Mouse (Mus musculus): ENCODE results near the gene Tarbp1. TPM values are rescaled to one million over a fixed set of nuclear protein-coding genes. Genes with fewer than 3 reads are reported as not detected.
"Not testable (repeated sequence)": the region's sequence is repeated elsewhere in the genome, so short reads cannot be mapped to it uniquely, and the experiment has no call there.

Gene Tarbp1
- polyA plus RNA-seq, 2 experiments from 2014 or later, result 2.0 to 2.6 TPM

DNA sequence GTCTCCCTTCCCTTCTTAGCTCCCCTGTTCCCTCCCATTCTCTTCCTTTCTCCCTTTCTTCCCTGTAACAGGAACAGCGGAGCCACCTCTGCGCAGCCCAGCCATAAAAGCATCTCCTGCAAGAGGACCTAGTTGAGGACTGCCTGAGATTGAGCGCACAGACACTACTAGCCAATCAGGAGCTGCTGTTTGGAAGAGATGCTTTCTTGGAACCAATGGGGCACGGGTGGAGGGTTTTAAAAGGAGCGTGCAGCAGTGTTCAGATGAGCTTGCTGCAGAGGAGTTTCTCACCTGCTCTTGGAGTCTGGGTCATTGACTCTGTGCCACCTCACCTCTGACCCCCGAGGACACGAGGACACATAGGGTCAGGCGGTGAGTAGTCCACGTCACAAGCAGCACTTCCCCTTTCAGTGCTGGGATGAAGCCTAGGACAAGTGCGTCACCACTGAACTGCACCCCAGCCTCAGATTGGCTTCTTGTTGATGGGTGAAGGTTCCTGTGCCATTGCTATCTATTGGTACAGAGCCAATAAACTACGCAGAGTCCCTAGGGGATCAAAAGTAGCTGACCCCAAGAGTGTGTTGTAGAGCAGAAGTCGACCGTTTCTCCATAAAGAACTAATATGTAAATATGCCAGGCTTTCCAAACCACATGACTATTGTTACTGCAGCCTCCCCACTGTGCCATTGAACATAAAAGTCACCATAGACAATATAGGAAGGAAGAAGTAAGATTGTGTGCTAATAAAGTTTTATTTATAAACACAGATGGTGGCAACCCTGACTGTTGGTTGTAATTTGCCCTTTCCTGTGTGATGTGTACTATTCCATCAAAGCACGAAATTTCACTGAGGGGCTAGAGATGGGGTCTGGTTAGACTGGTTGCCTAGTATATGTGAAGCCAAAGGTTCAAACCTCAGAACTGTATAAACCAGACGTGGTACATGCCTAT is 19.6 kb upstream of the Tarbp1 start:
- ATAC-seq, result no peak

DNA sequence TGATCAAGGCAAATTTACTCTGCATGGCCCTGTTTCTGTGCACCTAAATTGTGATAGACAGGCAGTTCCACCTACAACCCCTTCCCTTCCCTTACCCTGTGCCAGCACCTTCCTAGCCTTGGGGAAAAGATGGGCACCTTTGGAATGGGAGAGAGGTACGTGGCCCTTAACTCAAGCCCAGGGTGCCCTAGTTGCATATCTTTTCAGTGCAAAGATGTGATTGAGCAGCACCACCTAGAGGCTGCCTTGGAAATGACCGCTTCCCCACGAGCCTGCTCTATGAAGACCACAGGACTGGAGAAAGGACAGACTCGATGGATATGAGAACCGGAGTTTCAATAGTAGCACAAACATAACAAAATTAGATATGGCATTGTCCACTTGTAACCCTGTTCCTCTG is 8.1 kb upstream of the Tarbp1 start:
- no peak for ATAC-seq

DNA sequence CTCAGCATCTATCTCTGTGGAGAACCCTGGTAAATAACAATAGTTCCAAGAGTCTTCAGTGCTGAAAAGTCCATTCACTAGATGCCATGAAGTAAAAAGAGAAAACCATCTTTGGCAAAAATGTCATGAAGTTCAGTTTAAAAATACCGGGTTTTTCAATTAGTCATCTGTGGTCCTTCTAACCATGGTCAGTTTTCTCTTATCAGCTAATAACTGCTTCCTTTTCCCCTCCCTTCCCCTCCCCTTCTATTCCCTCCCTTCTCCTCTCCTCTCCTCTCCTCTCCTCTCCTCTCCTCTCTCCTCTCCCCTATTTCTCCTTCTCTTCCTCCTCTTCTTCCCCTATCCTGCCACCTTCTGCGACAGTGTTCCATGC is 7.5 kb upstream of the Tarbp1 start:
- no peak for ATAC-seq

DNA sequence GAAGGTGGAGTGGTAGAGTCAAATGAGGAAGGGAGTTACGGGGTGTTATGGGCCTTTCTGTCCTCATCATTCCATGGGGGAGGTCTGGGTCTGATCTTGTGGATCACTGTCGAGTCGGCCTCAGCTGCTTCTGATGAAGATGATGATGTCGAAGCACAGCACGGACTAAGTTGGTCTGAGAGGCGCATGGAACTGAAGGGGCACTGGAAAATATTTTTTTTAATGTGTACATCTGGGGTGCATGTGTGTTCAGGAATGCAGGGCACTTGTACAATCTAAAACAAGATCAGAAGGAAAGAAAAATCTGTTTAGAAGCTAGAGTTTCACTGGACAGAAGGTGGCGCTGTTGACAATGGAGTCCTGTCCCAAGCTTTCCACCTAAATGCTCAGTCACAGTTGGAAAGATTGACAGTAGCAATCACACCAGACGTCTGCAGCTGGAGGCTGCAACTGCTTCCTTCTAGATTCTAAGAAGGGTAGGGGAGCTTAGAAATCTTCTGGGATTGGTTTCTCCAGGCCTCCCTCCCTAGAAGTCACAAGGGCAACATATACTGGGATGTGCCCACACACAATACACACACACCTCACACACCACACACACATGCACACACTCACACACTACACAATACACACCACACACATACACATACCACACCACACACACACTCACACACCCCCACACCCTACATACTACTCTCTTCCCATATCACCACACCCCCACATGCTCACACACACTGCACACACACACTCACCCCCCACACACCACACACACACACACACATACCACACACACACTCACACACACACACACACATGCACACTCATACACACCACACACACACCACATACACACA is 6.9 kb upstream of the Tarbp1 start:
- no peak for ATAC-seq

DNA sequence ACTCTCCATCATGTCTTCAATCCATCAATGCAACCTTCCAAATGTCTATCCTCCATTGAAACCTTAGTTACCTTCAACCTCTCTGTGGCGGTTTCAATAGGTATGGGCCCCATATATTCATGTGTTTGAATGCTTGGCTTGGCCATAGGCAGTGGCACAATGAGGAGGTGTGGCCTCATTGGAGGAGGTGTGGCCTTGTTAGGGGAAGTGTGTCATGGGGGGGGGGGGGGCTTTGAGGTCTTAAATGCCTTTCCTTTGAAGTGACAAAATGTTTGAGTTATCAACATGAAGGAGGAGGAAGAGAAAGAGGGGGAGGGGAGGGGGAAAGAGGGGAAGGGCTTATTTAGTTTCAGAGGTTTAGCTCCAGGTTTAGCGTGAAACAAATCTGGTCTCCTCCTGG is 5.5 kb upstream of the Tarbp1 start:
- ATAC-seq, result no peak

DNA sequence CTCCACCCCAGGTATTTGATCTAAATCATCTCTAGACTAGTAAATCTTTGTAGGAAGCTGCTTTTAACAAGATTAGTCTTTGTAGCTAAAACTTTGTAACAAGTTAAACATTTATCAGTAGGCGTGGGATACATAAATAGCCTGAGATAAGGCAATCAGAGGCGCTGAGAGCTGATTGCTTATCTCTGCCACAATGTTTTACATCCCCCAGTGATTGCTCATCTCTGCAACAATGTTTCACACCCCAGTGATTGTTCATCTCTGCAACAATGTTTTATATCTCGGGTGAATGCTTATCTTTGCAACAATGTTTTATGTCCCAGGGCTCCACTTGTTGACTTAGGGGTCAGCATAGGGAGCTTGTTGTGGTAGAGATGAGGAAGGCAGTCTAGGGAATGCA is 3.8 kb upstream of the Tarbp1 start:
- no peak for ATAC-seq

DNA sequence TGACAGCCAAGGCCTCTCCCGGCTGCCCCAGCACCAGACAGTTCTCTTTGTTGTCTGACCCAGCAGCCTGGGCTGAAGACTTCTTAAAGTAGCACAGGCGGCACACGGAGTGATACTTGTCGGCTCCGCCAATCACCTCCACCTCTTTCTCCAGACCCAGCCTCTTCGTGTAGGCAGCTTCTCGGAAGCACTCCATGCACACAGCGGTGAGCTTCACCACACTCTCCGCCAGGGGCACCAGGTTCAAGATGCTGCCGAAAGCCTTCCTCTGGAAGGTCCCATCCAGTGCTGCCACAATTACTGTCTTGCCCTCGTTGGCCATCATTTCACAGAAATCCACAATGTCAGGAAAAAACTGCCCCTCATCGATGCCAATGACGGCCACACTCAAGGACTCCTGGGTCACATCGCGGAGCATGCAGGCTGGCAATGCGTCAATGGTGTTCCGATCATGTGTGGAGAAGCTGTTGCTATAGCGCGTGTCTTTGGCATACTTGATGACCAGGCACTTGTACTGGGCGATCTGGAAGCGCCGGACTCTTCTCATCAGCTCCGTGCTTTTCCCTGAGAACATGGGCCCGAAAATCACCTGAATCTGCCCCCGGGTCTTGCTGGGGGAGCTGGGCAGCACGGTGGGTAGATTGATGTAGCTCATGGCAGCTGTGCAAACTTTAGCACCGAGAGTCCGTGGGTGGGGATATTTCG is 1.4 kb upstream of the Tarbp1 start:
- ATAC-seq, result peak; percentile 32

DNA sequence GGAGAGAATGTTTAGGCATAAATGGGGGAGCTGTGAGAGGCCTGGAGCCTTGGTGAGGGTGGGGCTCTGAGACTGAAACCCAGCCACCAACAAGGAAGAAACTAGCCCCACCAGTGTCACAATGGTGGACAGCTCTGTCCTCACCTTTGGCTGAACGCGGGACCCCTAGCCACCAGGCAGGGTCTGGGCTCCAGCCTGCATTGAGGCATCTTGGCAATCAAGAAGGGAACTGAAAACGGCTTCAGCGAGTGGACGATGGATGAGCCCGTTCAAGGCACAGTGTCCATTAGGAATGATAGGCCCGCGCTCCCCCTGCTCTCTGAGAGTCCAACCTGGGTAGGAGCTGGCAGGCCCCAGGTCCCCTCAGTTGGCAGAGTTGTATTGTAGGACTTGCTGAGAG is 873 bp upstream of the Tarbp1 start:
- not testable (repeated sequence) for ATAC-seq

DNA sequence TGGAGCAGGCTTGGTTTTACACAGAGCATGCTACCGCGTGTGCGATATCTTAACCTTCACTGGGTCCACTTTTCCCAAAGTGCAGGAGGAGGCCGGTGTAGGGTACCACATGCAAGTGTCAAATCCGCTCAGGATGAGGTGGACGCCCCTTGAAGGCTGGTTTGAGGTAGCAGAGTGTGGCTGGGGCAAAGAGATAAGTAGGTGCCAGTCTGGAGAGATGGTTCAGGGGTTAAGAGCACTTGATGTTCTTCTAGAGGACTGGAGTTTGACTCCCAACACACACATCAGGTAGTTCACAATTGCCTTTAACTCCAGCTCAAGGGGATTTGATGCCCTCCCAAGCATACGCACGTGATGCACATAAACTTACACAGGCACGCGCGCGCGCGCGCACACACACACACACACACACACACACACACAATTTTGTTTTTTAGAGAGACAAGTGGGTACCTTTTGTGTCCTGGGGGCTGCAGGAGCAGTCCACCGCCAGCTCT is 1.0 kb downstream of the Tarbp1 start:
- ATAC-seq, result no peak

DNA sequence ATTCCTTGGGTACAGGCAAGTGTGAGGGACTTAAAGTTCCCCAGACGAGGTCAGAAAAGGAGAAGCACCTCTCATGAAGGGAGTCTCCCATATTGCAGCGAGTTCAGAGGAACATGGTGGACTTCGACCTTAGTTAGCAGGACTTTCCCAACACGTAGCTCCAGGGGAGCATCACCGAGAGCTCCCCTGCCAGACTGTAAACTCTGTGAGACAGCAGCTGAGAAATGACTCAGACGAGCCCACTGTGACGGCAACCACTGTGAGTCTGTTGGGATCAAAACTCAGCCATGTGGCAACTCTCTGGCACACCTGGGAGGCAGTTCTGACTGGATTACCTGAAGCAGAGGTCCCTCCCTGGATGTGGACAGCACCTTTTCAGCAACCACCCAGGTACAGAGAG is 10.8 kb downstream of the Tarbp1 start:
- no peak for ATAC-seq

DNA sequence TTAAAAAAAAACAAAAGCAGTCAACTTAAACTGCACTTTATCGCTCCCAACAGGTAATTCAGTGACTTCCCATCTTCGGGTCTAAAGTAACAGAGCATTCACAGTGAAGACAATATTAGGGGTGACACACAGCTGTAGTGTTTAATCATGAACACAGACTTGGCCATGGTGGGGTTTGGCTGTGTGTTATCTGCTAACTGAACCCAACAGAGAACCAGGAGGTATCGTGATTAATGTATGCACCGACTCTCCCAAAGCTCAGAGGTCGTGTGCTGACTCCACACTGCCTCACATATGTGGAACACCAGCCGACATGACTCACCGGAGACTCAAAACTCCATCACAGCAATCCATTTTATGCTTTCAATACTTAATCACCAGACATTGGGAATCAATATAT is 13.1 kb downstream of the Tarbp1 start:
- ATAC-seq, result no peak

DNA sequence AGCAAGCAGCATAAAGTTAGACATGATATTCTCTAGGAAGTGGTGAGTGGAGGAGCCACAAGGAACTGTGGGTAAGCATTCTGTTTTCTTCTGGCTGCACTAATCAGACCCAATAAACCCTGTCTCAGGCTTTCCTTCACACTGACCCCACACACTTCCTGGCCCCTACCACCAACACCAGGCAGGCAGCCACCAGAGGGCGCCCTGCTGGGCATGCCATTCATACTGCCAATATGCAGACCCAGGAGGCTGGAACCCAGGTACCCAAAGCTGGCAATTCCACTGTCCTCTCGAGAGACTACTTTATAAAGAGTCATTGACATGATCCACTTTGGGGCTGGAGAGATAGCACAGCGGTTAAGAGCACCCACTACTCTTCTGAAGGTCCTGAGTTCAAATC is 14.6 kb downstream of the Tarbp1 start:
- no peak for ATAC-seq

DNA sequence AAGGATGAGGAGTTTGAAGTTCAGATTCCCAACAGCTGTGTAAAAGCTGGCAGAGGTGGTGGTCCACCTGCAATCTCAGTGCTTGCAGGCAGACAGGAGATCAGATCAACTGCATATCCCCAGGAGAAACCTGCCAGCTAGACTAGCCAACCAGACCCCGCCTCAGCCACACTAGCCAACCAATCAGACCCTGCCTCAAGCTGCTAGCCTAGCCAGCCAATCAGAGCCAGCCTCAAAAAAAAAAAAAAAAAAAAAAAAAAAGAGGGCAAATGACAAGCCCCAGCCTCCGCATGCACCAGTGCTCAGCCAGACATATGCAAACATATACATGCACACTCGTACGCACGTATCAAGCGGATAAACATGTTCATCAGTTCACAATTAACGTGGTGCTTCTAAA is 19.5 kb downstream of the Tarbp1 start:
- no peak for ATAC-seq

DNA sequence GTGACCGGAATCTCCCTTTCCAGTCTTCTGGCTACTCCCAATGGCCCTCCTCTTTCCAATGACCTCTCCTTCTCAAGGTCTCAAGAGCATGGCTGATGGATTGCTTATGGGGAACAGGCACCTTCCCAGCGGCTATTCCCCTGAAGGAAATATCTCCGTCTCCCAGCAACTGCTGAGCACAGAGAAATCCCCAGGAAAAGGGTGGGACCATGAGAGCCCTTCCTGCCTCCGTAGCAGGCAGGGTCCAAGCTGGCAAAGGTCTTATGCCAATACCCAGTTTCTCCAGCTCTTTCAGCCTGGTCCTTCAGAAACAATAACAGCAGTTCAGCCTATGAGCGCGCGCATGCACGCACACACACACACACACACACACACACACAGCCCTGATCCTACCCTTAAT is 23.7 kb downstream of the Tarbp1 start:
- ATAC-seq, result no peak

DNA sequence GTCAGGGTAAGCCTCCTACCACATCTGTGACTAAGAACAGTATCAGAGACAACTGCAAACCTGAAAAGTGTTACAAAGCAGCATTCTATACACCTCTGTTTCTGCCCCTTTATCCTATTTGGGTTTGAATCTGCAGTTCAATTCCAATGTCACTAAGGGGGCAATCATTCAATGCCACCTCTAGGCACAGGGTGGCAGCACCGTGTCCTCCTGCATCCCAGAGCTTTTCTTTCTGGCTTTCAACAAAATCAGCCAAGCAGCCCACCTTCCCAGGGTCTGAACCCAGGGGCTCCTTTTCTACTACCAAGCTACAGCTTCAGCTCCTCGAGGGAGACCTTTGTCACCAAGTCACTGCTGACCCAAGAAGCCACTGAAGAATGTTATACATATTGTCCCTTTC is 35.9 kb downstream of the Tarbp1 start:
- no peak for ATAC-seq

DNA sequence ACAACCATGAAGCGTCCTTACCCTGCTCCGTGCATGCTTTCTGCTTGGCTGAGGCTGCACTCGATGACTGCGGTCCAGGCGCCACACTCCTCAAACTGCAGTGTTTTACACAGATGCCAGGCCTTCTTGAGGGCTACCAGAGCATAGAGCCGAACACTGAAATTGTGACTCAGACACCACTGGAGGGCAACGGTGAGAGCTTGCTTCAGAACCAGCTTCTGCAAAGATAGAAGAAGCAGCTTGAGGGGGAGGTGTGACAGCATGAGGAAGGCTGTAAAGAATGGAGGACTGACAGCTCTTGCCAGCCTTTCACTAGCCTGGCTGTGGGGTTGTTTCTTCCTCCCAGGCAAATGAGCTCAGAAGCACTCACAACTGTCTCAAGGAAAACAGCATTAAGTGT is 41.0 kb downstream of the Tarbp1 start:
- no peak for ATAC-seq

DNA sequence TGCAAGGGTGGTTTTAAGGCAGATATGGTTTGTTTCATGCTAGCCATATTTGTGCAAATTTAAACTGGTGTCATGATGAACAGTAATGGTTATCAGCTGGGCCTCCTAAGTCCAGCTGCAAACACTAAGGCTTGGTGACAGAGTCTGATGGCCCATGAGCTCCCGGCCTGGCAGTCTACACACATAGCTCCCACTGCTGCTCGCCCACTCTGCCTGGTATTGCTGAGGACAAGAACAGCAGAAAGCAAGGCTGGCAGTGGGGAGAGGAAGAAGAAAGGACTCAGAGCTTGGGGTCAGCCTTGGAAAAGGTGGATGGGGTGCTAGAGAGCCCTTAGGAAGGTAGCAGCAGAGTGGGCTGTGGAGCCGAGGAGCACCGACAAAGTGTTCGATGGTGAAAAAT is 45.2 kb downstream of the Tarbp1 start:
- ATAC-seq, result no peak

DNA sequence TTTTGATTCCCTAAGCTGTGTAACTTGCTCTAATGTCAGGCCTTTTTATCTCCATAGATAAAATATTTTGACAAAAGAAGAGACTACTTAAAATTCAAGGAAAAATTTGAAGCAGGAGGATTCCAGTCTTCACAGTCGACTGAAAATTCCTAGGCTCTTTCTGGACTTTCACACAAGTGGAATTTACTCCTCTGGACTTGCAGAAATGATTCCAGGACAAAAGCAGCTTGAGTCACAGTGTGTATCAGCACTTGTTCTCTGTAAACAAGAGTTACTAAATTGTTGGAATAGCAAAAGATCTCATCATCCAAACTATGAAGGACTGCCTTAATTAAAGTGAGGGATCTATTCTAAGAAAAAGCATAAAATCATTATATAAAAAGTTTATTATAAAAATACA is 49.9 kb downstream of the Tarbp1 start:
- ATAC-seq, result no peak

DNA sequence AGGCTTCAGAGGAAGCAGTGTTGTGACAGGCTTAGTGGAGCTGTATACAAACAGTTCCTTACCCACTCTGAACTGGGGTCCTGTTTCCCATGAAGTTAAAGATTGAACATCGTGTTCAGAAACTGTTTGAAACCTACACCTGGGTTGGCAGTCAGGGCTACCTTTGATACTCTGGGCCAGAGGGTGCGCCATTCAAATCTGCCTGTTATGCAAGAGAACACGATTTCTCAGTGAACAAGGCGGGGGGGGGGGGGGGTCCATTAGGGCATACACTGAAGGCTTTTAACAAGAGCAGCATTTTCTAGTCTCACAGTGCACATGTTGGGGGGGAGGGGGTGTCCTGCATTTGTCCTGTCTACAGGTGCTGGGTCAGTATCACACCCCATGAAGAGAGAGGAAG is 50.7 kb downstream of the Tarbp1 start:
- ATAC-seq, result no peak

DNA sequence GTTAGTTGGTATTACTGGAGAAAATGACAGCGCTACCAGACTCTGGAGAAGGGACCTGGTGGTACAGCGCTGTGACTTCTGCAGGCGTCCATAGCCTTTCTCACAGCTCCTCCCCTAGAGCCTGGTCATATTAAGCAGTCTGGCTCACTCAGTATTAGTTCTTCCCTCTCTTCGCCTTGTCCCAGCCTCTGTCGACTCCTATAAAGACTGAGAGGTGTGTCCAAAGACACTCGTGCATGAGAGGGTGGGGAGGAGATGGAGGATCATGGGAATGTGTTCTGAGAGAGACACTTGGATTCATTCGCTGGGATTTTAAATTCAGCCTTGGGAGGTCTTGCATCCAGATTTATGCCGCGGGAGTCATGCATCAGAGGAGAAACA is 52.0 kb downstream of the Tarbp1 start:
- peak; percentile 3 for ATAC-seq

DNA sequence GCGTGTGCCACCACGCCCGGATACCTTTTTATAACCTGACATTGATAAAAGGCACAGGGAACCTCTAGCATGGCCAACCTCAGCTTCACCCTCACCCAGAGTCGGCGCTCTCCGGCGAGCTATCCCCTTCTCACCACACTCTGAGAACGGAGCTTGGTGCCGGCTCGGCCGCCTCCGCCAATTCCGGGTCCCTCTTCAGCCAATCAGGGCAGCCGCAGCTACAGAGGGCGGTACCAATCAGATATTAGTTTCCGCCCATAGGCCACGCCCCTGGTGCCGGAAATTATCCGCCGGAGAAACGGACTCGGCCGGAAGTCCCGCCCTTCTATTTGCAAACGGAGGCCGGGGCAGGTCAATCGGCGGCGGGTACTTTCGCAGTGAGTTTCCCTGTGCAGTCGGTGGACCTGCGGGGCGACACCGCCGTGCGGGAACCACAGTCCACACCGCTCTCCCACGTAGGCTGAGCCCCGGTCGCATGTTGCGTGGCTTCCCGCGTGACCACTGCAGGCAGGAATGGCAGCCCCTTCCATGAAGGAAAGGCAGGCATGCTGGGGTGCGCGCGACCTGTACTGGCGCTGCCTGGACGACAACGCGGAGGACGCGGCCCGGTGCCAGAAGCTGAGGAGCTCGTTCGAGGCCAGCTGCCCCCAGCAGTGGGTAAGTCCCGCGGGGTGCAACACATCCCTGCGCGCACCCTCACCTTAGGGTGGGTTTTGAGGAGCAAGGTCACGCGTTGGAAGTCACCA is 52.5 kb downstream of the Tarbp1 start, which contains the start of gene Coa6:
TSS of gene Coa6 (plus strand) at position 342 of the 746 bp plus-strand sequence.
- peak; percentile 98 for ATAC-seq

DNA sequence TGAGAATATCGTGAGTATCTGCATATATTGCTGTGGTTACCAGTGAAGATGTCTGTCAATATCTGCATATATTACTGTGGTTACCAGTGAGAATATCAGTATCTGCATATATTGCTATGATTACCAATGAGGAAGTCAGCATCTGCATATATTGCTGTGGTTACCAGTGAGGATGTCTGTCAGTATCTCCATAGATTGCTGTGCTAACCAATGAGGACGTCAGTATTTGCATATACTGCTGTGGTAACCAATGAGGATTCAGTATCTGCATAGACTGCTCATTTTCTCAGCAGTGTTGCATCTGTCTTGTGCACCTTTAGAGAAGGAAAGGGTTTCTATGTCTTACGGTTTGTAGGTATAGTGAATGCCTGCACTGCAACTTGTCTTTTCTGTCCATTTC is 54.0 kb downstream of the Tarbp1 start:
- ATAC-seq, result peak; percentile 26
